Mouse (Mus musculus) gastrocnemius, adult 8-10 months (tissue): ENCODE measurements around the gene Lacc1. TPM values are rescaled to one million over a fixed set of nuclear protein-coding genes. Genes with fewer than 3 reads are reported as not detected.
"Not testable (repeated sequence)": the region's sequence is repeated elsewhere in the genome, so short reads cannot be mapped to it uniquely, and the experiment has no call there.

Experiments used
- DNase-seq, 2 experiments: peaks; one replicate each; pipeline ENCODE4 v3.0.0; 2022; ENCODE audit warnings: low spot score in 2 of 2
- total RNA-seq, 4 experiments: library from RNA; stranded (reverse); gene quantifications; 2 replicates each; pipeline ENCODE4 v1.2.4; 2022

Lacc1 gene
- 1 to 10 TPM in 1 of 4 experiments, under 1 TPM in 3; 0.17 to 1.3 (median 0.57) TPM for total RNA-seq

DNA sequence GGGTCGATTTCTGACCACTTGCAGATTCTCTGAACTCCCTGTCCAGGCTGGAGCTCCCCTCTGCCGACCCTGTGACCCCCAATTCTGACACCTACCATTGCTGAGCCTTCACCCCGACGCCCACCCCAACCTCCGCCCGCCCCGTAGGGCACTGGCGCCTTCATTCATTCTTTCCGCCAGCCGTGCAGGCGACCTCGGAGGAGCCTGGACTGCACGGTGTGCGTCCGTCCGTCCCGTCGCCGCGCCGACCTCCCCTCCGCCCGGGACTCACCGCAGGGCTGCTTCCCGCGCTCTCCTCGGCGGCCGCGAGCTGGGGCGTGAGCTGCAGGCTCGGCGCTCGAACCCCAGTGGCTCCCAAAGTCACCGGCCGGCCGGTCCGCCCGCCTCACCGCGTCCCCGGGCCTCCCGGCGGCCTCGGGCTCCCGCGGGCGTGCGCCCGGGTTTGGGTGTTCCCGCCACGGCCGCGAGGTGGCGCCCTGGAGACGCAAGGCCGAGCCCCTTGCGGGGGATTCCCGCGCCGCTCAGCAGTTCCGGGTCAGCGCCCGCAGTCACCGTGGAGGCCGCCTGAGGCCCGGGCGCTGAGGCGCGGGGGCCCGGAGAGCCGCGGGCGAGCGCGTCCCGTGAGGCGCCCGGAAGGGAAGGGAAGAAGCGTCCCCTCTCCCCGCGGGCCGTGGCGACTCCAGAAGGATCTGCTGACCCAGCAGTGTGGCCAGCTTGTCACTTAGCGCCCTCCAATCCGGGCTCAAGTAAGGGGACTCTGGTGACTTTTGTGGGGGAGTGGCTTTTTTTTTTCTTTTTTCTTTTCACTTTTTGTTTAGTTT, at the start of gene Lacc1, which contains the start of gene Ccdc122:
Gene Lacc1 (minus strand): TSS at position 679 of the 821 bp plus-strand sequence.
Gene Ccdc122 (plus strand): TSS at position 547 of the 821 bp plus-strand sequence.
- DNase-seq: peak; percentile 58 to 65

- no peak for DNase-seq
These were observed 44.5 kb upstream of the Lacc1 start for GRCm38 (mm10) chr14:77081248-77081647.

GRCm38 (mm10) chr14:77069361-77069760, 32.7 kb upstream of the Lacc1 start:
- no peak for DNase-seq

DNA sequence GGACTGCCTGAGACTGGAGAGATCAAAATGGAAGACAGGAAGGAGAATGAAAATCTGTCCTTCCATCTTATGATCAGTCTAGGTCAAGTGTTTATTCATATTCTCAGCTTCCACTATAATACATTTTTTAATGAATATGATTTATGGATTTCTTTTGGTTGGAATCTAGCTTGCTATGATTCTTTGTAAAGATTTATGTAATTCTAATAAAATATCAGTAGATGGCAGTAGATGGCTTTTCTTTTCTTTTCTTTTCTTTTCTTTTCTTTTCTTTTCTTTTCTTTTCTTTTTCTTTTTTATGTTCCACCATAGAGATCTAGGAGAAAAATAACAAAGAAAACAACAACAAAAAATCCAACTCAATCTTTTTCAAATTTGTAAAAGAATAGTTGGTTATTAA, 16.6 kb upstream of the Lacc1 start:
- DNase-seq: no peak

DNA sequence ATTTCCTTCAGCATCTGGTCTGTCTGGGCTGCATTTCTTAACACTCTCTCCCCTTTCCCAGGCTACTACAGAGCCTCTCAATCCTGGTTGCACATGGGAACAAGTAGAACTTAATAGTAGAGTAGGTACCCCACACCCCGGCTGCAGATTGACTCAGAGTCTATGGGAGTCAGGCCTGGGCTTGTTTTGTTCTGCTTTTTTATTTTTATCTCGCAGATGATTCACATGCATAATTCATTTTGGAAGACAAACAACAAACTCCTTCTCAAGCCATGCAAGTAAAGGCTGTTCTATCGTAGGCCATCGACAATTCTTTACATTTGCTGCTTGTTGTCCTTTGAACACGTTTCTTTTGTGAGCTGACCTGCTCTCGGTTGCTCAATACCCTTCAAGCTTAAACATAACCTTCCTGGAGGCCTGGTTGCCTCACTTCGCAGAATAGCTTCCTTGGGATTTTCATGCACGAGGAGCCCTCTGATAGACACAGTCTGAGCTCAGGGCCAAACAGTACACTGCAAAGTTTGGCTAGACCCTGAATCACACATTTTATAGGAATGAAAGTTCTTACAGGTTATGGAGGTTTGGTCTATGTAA, 1.2 kb upstream of the Lacc1 start:
- no peak for DNase-seq

DNA sequence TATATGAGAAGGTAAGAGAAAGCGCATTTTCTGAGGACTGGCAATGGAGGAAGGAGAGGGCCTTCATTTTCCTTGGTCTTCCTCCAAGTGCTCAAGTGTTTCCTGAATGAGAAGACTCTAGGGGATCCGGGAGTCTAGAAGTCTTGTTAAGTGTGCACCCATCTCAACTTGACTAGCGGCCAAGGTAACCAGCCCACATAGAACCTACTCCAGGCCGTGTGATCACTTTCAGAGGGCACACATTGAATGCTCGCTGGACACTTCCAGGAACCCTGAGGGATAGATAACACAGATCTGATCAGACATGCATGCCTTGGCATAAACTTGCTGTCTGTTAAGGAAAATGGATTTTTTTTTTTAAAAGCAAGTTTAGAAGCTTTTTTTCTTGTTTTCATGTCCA, 626 bp upstream of the Lacc1 start:
- no peak for DNase-seq

DNA sequence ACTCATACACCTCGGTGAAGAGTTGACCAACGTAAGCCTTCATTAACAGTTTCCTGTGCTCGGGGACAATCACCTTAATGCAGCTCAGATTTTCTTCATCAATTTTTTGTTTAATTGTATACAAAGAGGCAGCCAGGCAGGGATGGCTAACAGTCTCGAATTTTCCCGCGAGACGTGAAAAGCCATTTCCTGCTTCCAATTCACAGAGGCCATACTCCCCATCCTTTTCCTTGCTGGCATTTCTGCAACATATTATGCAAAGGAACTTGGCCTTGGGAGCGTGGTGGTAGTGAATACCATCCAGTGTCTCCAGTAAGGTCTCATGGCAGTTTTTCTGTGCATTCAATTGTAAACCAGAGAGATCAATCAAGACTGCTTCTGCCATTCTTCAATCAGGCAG, 1.7 kb downstream of the Lacc1 start:
- DNase-seq: no peak

GRCm38 (mm10) chr14:77034175-77034915, 2.4 kb downstream of the Lacc1 start:
- DNase-seq: no peak

DNA sequence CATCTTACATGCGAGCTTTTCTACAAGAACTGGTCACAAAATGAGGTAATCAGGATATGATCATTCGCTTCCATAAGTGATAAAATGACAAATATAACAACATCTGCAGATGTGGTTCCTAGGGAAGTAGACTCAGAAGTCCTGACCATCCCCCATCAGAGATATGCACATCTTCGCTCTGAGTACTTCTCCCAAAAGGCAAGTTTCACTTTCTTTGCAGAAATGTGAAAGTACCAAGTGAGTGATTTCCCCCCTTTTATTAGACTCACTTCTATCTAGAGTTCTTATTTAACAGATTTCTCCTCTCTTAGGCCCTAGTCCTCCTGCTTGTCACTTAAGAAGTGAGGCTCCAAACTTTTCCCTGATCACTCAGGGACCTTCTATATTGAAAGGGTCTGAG, 3.3 kb downstream of the Lacc1 start:
- no peak for DNase-seq

- DNase-seq: no peak
These were observed 4.3 kb downstream of the Lacc1 start for GRCm38 (mm10) chr14:77032433-77032832.

GRCm38 (mm10) chr14:77030808-77031207, 5.9 kb downstream of the Lacc1 start:
- no peak for DNase-seq

DNA sequence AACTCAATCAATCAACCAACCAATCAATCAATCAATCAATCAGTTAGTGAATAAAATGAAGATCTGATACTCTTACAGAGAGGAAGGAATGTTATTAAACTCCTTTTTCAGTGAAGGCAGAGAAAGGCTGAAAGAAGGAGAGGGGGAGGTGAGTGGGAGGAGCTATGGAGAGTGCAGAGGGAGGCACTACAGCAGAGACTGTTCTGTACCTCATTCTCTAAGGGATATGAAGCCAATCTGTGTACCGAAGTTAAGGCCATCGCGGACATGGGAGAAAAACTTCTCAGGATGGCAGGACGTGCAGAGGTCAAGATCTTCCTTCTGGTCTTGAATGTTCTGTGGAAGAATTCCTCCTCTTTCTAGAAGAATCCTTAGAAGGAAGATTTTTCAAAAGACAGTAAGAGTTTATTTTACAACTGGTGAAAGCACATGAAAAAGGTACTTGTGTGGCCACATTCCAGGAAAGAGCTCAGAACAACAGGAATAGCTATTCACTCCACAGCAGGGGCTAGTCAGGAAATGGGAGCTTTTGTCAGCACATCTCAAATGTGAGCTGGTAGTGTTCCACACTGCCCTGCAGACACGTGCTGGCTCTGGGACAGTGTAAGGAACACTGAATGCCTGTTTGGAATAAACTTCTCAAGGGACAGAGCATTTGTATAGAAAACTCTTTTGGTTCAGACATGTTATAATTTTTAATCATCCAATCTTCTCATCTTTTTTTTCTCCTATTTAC, 7.2 kb downstream of the Lacc1 start:
- DNase-seq: no peak

DNA sequence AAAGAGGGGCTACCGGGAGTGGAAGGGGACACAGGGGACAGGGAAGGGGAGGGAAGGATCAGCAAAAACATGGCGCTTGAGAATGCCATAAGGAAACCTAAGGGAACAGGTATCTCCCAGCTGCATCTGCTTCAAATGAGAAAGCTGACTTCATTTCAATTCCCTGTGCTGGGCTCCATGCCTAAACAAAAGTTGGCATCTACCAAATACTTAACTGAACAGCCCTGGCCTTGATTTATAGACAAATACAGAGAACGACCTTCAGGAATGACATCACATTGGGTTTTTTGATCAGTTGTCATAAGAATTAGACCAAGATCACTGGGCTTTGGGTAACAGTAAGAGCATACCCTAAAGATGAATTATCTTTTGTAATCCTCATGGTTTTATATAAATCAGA, 12.2 kb downstream of the Lacc1 start:
- no peak for DNase-seq

GRCm38 (mm10) chr14:77017211-77017610, 19.5 kb downstream of the Lacc1 start:
- DNase-seq: no peak

GRCm38 (mm10) chr14:77016783-77017182, 19.9 kb downstream of the Lacc1 start:
- not testable (repeated sequence) for DNase-seq

DNA sequence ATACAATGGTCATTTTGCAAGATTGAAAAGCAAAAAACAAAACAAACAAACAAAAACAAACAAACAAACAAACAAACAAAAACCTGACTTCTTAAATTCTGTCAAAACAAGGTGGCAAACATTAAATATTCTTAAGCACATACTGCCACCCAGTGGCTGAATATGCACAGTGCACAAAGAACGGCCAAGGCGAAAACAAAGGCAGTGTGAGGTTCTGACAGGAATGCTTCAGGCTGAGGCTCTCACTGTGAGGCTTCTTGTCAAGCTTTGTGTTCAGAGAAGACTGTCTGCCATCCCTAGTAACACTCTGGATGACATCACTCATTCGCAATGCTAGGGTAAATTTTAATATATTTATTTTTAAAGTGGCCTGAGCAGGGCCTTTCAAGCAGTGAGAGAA, 24.9 kb downstream of the Lacc1 start:
- peak; percentile 13 to 33 for DNase-seq

GRCm38 (mm10) chr14:77008238-77008637, 28.5 kb downstream of the Lacc1 start:
- peak; percentile 24 to 28 for DNase-seq

DNA sequence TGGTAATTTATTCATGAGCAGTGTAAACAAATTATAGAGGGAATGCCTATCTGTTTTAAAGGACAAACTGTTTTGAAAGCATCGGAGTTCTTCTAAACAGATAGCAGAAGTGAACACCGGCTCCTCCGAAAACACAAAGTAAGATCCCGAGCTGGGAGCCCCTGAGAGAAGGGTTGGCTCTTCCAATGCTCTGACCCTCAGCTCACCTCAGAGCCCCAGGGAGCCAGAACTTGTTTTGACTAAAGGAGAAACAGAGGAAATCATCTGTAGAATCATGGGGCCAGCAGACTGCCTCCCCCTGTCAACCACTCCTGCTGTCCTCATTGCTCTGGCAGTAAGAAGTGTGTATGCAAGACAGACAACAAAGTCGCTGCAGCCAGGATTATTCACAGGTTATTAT, 31.1 kb downstream of the Lacc1 start:
- DNase-seq: no peak

GRCm38 (mm10) chr14:77004740-77005139, 32.0 kb downstream of the Lacc1 start:
- no peak for DNase-seq

GRCm38 (mm10) chr14:76990351-76990750, 46.4 kb downstream of the Lacc1 start:
- not testable (repeated sequence) for DNase-seq

DNA sequence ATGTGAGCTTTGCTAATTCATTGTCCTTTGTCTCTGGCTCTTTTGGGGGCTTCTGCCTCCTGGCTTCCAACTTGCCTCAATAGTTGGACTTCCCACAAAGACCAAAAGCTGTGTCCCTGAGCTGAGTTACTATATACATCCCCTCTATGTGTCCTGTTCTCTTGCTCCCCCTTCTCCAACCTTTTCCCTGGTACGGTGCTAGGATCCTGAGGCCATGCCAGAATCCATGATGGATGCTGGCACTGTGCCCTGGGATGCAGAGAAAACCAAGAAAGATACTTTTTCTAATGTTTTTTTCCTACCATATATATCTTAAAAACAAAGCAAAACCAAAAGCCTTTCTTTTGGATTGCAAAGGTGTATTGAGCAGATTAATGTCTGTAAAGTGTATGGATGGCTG, 54.9 kb downstream of the Lacc1 start:
- DNase-seq: no peak
